Mouse (Mus musculus) MEL-GATA-1-ER (cell line): ENCODE measurements around the gene Pcyox1.
"Not testable (repeated sequence)": the region's sequence is repeated elsewhere in the genome, so short reads cannot be mapped to it uniquely, and the experiment has no call there.

ENCODE experiments used
- DNase-seq: peaks from one replicate; pipeline ENCODE4 v3.0.0-alpha.2; 2012; ENCODE audit warnings: low read depth; ENCODE audit errors: extremely low read depth

The Pcyox1 gene

DNA sequence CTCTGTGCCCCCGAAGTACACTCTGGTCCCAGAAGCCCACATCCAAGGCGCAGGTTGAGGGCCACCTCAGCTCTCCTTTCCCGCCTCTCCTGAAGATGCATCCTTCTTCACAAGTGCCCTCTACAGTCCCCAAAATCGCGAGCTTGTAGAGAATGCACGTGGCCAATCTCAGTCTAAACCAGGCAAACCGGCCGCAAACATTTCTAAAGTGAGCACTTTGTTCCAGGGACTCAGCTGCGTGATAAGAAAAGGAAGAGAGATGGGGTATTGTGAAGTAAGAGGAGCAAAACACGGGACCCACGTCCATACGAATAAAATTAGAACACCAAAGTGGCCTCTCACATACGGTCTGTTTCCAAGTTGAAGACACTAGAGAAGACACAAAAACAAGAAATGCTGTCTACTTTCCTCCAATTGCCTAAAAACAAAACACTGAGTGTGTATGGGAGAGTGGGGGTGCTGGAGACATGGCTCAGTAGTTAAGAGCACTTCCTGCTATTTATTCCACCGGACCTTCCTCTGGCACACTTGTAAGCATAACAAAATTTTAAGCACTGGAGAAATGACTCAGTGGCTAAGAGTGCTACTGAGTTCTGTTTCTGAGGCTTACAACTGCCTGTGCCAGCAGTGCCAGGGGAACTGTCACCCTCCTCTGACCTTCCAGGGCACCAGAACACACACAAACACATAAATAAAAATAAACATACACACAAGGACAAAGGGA, 465 bp upstream of the Pcyox1 start:
- no peak for DNase-seq

DNA sequence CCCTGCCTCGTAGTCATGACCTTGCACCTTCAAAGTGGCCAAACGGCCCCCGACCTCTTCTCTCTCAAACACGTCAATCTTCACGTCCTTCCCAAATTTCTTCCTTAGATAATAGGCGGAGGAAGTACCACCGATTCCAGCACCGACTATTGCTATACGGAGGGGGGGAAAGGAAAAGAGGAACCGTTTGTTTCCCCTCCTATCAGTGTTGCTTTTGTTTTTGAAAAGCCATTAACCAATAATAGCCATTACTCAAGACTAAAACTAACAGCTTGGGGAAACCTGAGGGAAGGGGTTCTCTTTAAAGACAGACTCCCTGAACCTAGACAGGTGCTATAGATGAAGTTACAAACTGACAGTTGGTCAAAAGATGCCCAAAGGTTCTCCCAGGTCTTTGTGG, 985 bp downstream of the Pcyox1 start:
- DNase-seq: no peak

DNA sequence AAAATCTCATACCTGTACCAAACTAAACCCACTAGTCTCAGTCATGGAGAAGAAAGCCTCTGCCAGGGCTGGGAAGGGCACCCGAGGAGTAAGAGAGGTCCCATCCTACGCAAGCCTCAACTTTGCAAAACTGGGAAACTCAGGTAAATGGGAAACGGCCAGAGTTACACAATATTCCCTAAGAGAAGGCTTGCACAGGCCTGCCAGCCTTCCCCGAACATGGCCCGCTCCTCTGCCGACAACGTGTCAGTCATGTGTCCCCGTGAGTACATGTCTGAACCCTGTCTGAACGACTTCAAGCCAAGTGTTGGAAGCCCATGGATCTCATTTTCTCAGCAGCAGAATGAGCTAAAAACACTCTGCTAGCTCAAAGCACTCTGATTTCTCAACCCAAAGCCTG, 1.9 kb downstream of the Pcyox1 start:
- no peak for DNase-seq

DNA sequence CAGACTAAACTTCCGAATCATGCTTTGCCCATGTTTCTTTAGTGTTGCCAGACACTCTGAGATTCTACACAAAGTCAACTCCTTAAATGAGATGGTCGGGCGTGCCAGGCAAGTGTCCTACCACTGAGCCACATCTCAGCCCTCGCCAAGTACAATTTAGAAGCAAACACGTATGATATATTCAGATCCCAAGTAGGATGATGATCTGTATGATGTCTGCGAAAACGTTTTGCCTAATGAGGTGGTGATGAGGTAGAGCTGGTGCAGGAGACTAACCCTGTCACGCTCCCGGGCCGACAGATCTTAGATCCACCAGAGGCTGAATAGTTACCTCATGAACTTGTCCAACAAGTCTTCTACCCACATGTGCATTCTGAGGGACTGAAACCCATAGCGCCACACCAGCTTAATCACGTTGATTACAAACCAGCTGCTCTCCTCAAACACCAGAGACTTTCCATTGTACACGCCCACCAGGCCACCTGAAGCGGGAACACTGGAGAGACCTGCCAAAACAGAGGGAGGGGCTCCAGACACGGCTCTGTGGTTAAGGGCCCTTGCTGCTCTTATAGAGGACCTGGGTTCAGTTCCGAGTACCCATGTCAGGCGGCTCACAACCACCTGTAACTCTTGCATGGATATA, 2.8 kb downstream of the Pcyox1 start:
- DNase-seq: no peak

DNA sequence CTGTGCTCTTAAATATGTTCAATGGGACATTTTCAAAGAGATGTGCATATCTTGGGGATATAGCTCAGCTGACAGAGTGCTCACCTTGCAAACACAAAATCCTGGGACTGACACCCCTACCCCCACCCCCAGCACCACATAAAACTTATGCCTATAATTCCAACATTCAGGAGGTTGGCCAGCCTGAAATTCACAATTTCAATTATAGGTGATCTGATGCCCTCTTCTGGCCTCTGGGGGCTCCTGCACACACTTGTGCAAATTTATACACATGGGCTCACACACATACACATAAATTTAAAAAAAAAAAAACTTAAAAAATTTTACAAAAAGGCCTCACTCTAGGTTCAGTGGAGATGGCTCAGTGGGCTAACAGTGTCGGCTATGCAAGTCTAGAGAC, 3.8 kb downstream of the Pcyox1 start:
- DNase-seq: no peak

DNA sequence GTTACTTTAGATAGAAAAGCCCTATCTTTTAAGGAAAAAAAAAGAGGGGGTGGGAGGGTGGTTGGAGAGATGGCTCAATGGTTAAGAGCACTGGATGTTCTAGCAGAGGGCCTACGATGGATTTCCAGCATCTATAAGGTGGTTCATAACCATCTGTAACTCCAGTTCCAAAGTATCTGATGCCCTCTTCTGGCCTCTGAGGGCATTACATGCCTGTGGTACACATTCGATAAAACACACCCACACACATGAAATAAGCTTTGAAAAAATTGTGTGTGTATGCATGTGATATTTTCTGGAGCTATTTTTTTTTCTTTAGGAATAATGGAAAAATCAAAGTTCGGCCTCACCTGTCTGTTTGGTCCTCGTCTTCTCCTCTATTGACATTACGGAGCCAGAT, 5.6 kb downstream of the Pcyox1 start:
- DNase-seq: no peak

DNA sequence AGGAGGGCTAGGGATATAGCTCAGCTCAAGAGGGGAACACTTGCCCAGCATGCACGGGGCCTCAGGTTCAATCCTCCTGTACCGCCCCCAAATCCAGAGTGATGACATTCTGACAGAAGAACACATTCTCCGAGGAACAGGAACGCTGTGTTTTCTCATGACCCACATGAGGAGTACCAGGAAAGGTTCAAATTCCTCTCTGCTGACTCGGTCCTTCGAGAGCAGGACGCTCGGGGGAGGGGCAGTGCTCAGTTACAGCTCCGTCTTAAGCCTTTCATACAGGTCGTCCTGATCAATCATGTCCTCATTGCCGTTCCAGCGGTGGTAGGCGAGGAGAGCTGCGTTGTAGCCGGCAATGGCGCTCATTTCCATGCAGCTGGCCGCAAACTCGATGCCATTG, 8.5 kb downstream of the Pcyox1 start:
- DNase-seq: no peak

DNA sequence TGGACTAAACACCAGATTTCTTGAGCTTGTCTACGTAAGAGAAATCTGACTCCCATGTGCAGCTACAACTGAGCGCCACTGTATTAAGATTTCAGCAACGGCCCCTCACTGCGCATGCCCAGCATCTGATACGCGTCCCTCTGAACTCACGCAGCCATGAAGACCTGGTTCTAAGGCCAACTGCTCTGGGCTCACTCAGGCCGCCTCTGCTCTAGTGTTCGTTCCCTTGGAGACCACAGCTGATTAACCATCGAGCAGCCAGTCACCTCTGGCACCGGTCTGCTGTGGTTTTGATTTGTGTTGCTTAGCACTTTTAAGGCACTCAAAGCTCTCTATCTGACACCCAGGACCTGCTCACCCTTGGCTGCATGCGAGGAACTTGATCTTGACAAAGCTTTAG, 9.6 kb downstream of the Pcyox1 start:
- no peak for DNase-seq

DNA sequence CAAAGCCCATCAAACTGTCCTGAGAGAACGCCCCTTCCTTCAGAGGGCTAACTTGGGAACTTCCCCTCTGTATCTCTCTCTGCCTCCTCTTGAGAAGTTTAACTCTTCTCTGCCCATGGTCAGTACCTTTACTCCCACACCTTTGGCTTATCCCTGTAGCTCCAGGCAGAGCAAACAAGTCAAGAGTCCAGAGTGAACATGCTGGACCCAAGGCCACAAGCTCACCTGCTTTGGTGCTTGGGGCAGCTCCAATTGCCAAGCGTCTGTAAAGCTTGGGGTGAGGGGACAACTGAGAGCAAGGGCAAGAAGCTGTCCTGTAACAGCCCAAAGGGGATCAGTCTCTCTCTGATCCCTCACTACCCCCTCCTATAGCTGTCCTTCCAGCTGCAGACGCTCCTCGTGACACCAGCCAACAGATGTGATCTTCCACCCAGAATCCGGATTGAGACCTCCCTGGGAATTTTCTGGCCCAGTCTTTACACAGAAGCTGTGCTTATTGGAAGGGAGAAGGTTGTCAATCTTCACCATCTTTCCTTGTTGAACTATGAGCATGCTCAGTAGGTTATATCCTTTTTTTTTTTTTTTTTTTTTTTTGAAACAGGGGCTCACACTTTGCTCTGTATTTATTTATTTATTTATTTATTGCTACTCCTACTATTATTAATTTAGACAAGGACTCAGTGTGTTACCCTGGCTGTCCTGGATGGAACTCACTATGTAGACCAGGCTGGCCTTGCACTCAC, 11.4 kb downstream of the Pcyox1 start:
- no peak for DNase-seq

DNA sequence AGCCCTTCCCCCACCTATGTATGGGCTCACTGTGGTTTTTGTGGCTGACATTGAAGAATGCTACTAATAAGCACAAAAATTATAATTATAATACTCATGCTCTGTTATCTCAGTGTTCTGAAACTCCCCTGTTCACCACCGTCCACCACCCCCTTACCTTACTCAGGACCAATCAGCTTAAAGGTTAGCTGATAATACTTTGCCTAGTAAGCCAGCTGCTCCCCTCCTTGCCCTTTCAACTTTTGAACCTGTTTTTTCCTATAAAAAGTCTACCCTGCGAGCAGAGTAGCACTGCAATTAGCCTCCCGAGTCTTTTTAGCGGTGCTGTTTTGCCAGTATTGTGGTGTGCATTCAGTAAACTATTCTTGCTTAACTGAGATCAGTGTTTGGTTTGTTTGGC, 12.3 kb downstream of the Pcyox1 start:
- no peak for DNase-seq

DNA sequence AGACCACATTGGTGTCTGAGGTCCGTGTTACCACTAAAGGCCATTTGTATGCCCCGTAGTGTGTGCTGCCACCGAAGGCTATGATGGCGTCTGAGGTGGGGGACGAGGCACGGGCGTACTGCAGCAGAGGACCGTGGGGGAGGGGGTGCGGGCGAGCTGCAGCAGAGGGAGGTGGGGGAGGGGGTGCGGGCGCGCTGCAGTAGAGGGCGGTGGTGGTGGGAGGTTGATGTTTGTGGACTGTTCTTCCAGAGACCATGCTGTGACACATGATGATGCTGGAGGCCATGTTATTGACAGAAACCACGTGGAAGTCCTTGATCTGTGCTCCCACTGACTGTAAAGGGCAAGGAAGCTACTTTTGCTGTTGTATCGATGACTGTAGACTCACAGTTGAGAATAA, 13.6 kb downstream of the Pcyox1 start:
- DNase-seq: no peak

DNA sequence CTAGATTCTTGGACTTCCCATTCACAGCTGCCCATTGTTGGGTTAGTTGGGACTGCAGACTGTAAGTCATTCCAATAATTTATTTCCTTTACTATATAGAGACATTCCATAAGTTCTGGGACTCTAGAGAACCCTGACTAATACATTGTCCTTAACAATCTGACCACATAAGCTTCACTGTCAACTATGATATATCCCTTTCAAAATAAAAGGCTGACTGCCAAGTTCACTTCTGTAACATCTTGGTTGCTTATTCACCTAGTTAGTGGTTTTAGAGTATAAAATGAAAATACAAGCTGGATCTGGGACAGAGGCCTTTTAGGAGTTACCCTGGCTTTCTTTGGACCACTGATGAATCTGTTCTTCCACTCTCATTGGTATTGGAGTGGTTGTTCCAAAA, 14.4 kb downstream of the Pcyox1 start:
- DNase-seq: no peak

DNA sequence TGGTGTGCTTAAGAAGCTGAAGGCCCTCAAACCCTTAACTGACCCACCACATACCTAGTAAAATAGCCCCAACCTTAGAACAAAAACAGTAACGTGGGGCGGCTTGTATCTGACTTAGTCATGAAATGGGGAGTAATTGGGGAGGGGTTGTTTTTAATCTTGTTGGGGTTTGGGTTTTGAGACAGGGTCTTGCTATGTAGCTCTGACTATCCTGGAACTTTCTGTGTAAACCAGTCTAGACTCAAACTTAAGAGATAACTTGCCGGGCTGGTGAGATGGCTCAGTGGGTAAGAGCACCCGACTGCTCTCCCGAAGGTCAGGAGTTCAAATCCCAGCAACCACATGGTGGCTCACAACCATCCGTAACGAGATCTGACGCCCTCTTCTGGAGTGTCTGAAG, 16.8 kb downstream of the Pcyox1 start:
- DNase-seq: not testable (repeated sequence)

DNA sequence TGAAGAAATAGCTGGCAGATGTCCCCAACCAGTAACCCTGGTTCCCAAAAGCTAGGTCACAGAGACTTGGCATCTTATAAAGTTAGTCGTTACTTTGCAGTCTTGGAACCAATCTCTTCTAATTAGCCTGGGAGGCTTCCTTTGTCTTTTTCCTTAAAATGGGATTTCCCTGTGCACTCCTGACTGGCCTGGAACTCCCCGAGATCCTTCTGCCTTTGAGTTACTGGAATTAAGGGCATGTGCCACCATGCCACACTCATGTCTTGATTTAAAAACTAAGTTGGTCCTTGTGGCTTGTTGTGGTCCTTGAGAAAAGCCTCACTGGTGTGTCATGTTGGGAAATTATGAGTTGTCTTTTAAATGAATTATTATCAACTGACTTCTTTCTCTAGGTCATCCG, 18.6 kb downstream of the Pcyox1 start:
- DNase-seq: no peak

DNA sequence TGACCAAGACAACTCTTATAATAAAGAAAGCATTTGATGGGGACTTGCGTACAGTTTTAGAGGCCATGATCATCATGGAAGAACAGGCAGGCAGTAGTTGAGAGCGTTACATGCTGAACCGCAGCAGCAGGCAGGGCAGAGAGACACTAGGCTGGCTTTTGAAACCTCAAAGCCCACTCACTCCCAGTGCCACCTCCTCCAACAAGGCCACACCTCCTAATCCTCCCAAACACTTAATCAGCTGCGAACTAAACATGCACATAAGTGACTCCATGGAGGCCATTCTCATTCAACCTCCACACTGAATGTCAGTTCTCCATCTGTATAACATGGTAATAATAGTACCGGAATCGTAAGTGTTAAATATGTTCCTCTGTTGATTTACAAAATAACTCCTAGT, 23.4 kb downstream of the Pcyox1 start:
- DNase-seq: no peak

DNA sequence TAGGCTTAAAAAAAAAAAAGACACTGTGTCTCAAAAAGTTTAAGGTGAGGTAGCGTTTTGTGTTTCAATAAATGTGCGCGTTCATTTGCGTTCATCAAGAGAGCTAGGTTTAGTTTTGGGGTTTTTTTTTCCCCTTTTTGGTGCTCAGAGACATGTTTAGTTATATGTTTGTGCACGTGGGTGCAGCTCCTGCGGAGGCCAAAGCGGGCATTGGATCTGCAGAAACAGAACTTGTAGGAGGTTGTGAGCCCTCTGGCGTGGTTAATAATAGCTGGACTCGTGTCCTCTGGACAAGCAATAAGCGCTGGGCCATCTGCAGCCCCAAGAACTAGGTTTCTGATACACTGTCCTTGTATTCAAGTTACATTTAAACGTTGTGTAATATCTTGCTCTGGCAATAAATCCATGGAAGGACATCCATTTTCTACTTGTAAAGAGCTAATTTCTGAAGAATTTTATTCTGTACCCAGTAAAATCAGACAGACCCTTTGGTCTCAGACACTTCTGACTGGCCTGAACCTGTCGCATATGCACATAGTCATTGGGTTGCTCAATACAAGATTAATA, 24.9 kb downstream of the Pcyox1 start:
- DNase-seq: no peak

DNA sequence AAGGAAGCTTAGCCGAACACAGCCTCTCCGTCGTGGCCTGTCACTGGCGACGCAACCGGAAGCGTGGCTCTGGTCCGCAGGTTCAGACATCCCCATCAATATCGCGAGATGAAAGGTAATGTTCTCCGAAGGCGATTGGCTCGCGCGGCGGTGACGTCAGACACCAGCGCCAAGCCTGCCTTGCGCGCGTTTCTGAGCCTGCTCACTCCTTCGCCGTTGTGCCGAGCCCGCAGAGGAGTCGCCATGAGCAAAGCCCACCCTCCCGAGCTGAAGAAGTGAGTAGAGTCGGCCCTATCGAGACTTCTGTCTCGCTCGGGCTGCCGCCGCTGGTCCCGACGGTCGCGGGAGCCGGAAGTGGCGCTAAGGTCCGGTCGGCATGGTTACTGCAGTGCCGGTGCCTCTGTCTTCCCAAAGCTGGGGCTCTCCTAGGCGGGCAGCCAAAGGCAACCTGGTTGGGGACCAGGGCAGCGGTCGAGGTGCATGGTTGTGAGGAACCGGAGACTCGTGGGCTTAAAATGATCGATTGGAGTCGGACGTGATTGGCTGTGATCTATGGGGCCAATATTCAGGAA, 25.5 kb downstream of the Pcyox1 start:
- peak; percentile 95 for DNase-seq

DNA sequence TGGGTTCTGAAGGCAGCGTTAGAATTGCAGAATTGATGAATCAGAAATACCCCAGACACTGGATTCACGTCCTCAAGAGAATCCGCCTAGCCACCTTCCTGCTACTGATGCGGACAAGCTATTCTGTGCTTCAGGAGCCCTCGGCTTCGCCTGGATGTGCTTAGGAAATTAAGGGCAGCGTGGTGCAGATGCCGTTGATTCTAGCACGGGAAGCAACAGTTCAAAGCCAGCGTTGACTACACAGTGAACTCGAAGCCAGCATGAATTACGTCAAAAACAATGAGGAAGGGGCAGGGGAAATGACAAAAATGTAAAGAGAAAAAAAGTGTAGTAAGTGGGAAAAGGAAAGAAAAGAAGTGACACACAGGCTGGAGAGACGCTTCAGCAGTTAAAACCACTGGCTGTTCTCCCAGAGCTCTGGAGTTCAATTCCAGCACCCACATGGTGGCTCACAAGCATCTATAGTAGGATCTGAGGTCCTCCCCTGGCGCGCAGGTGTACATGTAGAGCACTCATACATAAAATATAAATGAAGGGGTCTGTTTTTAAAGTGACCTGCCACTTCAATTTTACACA, 26.1 kb downstream of the Pcyox1 start, which contains the start of gene Snrpg:
Snrpg (plus strand) TSS at position 541 of the 576 bp plus-strand sequence.
- DNase-seq: no peak

DNA sequence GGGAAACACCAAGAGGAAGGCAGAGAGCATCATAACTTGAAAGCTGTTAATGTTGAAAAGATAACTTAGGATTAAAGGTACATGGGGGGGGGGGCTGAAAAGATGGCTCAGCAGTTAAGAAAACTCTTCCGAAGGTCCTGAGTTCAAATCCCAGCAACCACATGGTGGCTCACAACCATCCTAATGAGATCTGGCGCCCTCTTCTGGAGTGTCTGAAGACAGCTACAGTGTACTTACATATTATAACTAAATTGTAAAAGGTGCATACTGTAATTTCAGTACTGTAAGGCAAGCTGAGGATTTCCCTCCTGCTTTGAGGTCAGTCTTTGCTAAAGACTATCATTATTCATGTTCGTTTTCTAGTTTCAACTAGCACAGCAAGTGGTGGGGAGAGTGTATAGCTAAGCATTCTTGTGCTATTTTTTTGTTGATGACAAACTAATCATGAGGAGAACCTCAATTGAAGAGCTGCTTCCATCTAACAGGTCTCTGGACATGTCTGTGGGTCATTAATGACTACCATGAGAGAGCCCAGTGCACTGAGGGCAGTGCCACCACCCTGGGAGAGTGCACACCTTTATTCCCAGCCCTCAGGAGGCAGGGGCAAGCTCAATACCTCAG, 26.8 kb downstream of the Pcyox1 start:
- no peak for DNase-seq

DNA sequence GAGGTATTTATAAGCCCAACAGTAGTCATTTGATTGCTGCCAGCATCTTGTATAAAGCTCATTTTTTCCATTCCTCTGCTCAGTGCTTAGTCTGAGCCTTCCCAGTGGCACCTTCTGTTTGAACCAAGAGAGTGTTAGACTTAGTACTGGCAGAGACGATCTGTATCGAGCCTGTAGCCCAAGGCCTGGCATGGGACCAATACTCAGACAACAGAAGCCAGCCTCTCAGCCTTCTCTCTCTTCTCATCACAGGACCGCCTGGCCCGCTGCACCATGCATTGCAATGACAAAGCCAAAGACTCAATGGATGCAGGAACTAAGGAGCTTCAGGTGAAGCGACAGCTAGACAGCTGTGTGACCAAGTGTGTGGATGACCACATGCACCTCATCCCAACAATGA, 28.5 kb downstream of the Pcyox1 start:
- no peak for DNase-seq

DNA sequence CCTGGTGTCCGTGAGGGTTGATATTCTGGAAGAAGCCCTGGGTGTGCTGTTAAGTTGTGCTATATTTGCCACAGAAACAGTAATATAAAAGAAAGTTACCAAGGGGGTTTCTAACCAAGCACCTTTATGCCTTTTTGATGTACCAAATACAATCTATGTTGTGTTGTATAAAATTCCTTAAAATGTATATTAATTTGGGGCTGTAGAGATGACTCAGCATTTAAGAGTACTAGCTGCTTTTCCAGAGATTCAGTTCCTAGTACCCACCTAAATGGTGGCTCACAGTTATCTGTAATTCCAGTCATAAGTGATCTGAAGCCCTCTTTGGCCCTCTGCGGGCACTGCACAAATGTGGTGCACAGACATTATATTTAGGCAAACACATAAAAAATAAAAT, 30.1 kb downstream of the Pcyox1 start:
- DNase-seq: no peak
